Mouse (Mus musculus) heart, embryonic 11.5 days (tissue): ENCODE data around the gene Tubb3. TPM values are rescaled to one million over a fixed set of nuclear protein-coding genes. Genes with fewer than 3 reads are reported as not detected.

Source experiments
- ATAC-seq: fragments of 200-750 bp; cut with Nextera tagmentation; replicated peaks from 2 replicates; pipeline ENCODE4 v1.8.0; 2017; ENCODE audit warnings: moderate library complexity; ENCODE audit not compliant: insufficient number of reproducible peaks, low FRiP score, low TSS enrichment
- H3K27ac ChIP-seq: fragments of 300-500 bp; sonication (generic); 2 replicates; pipeline ENCODE4 v1.5.1; 2014; ENCODE audit warnings: mild to moderate bottlenecking, low read depth, low read length
- H3K27me3 ChIP-seq: fragments of 300-500 bp; sonication (generic); 2 replicates; pipeline ENCODE4 v1.6.1; 2014; ENCODE audit warnings: mild to moderate bottlenecking, low read length, mixed read lengths; ENCODE audit not compliant: control insufficient read depth, insufficient read depth
- H3K36me3 ChIP-seq: fragments of 300-500 bp; sonication (generic); 2 replicates; pipeline ENCODE4 v1.6.1; 2014; ENCODE audit warnings: mild to moderate bottlenecking, low read length, moderate library complexity, mixed read lengths; ENCODE audit not compliant: control insufficient read depth, insufficient read depth
- H3K4me1 ChIP-seq: fragments of 300-500 bp; sonication (generic); 2 replicates; pipeline ENCODE4 v1.6.1; 2014; ENCODE audit warnings: low read length; ENCODE audit not compliant: control insufficient read depth, insufficient read depth
- H3K4me2 ChIP-seq: fragments of 300-500 bp; sonication (generic); 2 replicates; pipeline ENCODE4 v1.6.1; 2014; ENCODE audit warnings: mild to moderate bottlenecking, moderate library complexity
- H3K4me3 ChIP-seq: fragments of 300-500 bp; sonication (generic); 2 replicates; pipeline ENCODE4 v1.5.1; 2014; ENCODE audit warnings: low read depth, low read length
- H3K9ac ChIP-seq: fragments of 300-500 bp; sonication (generic); 2 replicates; pipeline ENCODE4 v1.6.1; 2014; ENCODE audit warnings: mild to moderate bottlenecking, low read depth, low read length, moderate library complexity
- H3K9me3 ChIP-seq: fragments of 300-500 bp; sonication (generic); replicated peaks from 2 replicates; pipeline ENCODE4 v1.6.1; 2016; ENCODE audit warnings: low read length; ENCODE audit not compliant: control insufficient read depth
- WGBS: fragments of 180-500 bp; shearing (Covaris S2); extraction: QIAGEN DNeasy Blood & Tissue Kit; methylation state at CpG from one replicate; pipeline ENCODE4 v1.1.7; 2014; ENCODE audit not compliant: insufficient replicate concordance; 5-methylcytosine and 5-hydroxymethylcytosine counted together
- polyA plus RNA-seq: library from polyadenylated mRNA; unstranded; fragments of >200 nt; fragmentation: Nextera tagmentation; extraction: Ambion mirVana; gene quantifications from 2 replicates; pipeline ENCODE4 v1.2.1, GENCODE M21; 2014

Tubb3 gene
- 13.6 and 13.8 TPM in 2 replicates for polyA plus RNA-seq

DNA sequence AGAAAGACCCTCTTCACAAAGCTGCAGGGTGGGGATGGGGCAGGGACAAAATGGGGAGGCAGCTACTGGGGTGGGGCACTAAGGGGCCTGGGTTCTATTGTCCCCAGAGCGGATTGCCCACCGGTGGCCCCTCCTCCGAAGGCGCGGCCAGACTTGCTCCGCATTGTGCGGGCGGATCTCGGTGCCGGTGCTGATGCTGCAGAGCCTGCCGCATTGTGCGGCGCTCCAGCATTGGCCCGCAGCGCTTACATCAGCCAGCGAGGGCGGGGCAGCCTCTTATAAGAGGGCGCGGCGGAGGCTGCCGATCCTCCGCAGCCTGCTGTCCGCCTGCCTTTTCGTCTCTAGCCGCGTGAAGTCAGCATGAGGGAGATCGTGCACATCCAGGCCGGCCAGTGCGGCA is at the start of gene Tubb3:
TSS of gene Tubb3 (plus strand) at position 179 of the 400 bp plus-strand sequence.
- Histone ChIP-seq H3K9ac (no peak within 1 kb of the TSS), H3K27ac (no peak within 1 kb of the TSS)

DNA sequence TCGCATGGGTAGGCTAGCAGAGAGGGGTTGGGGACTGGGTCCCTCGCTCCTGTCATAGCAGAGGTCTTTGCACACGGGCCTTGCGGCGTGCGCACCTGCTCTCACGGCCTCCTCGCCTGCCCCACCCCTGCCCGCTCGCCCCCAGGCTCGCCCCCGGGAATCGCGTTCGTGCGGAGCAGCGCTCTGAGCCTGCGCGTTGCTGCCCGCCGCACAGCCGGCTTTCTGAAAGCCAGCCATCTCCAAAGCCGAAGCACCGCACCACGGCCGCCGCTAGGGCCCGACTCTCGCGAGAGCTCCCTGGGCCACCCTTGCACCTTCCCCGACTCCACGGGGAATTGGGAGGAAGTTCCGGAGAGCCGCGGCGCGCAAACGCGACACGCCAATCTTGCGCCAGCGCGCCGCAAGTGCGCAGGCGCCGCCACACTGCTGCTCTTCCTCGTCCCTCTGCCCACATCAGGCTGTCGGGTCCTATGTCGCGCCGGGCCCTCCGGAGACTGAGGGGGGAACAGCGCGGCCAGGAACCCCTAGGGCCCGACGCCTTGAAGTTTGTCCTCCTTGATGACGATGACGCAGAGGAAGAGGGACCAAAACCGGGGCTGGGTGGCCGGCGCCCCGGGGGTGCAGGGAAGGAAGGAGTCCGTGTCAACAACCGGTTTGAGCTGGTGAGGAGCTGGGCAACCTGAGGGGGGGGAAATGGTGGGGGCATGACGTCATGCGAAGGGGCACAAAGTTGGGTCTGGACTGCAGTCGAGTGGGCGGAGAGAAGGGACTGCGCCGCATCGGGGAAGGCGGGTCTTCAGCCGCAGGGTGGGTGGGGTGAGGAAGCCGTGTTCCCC is 37.6 kb upstream of the Tubb3 start, which contains the start of gene Tcf25:
TSS of gene Tcf25 (plus strand) at position 351 of the 836 bp plus-strand sequence.
- Histone ChIP-seq H3K36me3 (peaks cover 3% of the 10 kb centered on the region; the same call in 1 of the 2 replicates), H3K4me3 (peak within 1 kb of the TSS; percentile 64), H3K9me3 (no peaks in the 10 kb centered on the region), H3K9ac (peak within 1 kb of the TSS; percentile 78), H3K4me1 (peaks cover 15% of the 10 kb centered on the region), H3K27me3 (no peaks in the 10 kb centered on the region), H3K27ac (peak within 1 kb of the TSS; percentile 95), H3K4me2 (peak within 1 kb of the TSS; percentile 90)
- peak; percentile 86 for ATAC-seq
- under 1% methylated on average over 75 of the region's 75 CpGs for WGBS

More for the DNA sequence above, at the start of gene Tubb3:
- H3K4me1 ChIP-seq: peaks cover 34% of the 10 kb centered on the region
- WGBS: under 1% methylated on average over 29 of the region's 29 CpGs
- ATAC-seq: 0 out of 2 replicates have a peak, but pooled peaks have one; percentile 27
- no peaks in the 10 kb centered on the region for H3K36me3 ChIP-seq
- H3K4me3 ChIP-seq: peak within 1 kb of the TSS; percentile 37
- peaks cover 48% of the 10 kb centered on the region for H3K27me3 ChIP-seq
- H3K4me2 ChIP-seq: peak within 1 kb of the TSS; percentile 64
- H3K9me3 ChIP-seq: no peaks in the 10 kb centered on the region

DNA sequence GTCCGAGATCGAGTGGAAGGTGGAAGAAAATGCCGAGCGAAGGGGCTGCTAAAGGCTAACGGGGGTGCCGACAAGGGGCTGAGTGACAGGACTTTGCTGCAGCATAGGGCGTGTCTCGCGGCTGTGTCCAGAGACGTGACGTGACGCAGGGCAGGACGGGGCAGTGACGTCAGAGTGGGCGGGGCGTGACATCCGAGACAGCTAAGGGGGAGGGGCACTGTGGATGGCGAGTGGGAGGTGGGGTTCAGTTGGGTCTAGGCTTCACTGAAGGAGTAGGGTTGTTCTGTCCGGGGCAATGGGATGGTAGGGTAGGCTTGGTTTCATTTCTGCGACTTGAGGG is 37.0 kb upstream of the Tubb3 start:
- Histone ChIP-seq H3K36me3 (peaks cover 3% of the 10 kb centered on the region; the same call in 1 of the 2 replicates), H3K9ac (peak overlapping the region; percentile 78), H3K9me3 (no peaks in the 10 kb centered on the region), H3K4me2 (peak overlapping the region; percentile 90), H3K4me1 (peaks cover 15% of the 10 kb centered on the region), H3K27ac (peak overlapping the region; percentile 95), H3K27me3 (no peaks in the 10 kb centered on the region), H3K4me3 (peak overlapping the region; percentile 64)
- under 1% methylated on average over 19 of the region's 20 CpGs for WGBS
- ATAC-seq: peak; percentile 85

DNA sequence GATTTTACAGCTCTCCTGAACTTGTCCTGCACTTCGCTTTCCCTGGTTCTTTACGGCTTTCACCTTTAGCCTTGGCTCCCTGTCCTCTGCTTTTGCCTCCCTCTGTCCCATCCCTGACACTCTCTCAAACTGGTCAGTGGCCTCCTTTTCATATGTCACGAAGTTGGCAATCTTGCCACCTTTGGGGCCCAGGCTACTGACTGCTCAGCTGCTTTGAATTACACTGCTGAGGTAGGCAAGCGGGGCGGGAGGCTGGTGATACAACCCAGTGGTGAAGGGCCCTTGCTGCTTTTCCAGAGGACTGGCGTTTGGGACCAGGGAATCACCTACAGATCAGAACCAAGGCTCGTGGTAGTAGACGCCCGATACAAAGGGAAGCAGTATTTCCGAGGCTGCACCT is 35.5 kb upstream of the Tubb3 start:
- Histone ChIP-seq H3K9ac (no peak overlapping the region), H3K27me3 (no peaks in the 10 kb centered on the region), H3K9me3 (no peaks in the 10 kb centered on the region), H3K4me2 (no peak overlapping the region), H3K4me3 (no peak overlapping the region), H3K4me1 (peaks cover 15% of the 10 kb centered on the region), H3K27ac (no peak overlapping the region), H3K36me3 (peaks cover 3% of the 10 kb centered on the region; the same call in 1 of the 2 replicates)
- WGBS: 85% methylated on average over 10 of the region's 10 CpGs
- ATAC-seq: no peak

DNA sequence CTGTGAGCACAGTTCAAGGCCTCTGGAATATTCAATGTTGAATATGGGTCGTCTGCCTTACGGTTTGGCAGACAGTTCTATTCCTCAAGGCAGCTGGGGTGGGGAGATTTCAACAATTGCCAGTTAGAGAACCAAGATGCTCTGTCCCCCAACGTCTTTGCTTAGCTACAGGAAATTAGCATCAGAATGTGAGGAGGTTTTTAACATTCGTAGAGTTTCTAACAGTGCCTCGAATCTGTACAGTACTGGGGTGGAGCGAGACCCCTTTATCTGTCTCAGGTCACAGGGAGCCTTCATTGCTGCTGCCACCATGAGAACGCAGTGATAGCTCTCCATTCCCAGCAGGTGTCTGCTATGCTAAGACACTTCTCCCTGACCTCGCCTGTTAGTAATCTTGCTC is 35.1 kb upstream of the Tubb3 start:
- Histone ChIP-seq H3K27me3 (no peaks in the 10 kb centered on the region), H3K4me1 (peaks cover 15% of the 10 kb centered on the region), H3K36me3 (peaks cover 3% of the 10 kb centered on the region; the same call in 1 of the 2 replicates), H3K9ac (no peak overlapping the region), H3K4me2 (no peak overlapping the region), H3K4me3 (no peak overlapping the region), H3K27ac (no peak overlapping the region), H3K9me3 (no peaks in the 10 kb centered on the region)
- ATAC-seq: no peak
- WGBS: 73% methylated on average over 8 of the region's 8 CpGs

DNA sequence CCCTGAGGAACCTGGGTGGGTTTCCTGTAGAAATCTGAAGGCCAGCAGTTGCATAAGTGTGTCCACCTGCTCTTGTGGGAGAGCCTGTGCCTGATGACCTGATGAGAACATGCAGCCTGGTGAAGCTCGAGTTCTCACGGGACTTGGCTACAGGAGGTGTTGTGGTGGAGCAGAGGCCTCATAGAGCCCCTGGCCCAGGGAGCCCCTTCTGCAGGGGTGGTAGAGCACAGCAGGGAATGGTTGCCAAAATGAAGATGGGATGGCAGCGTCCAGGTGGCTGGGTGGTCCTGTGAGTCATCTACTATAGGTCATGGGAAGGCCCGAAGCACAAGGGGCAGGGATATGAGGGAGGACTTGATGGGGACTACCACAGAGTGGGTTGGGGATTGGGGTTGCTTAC is 29.5 kb upstream of the Tubb3 start:
- H3K4me1 ChIP-seq: no peaks in the 10 kb centered on the region
- 97% methylated on average over 4 of the region's 4 CpGs for WGBS
- H3K9me3 ChIP-seq: no peaks in the 10 kb centered on the region
- H3K4me2 ChIP-seq: no peak overlapping the region
- ATAC-seq: no peak
- no peak overlapping the region for H3K9ac ChIP-seq
- H3K27ac ChIP-seq: no peak overlapping the region
- H3K27me3 ChIP-seq: no peaks in the 10 kb centered on the region
- peaks cover 29% of the 10 kb centered on the region for H3K36me3 ChIP-seq
- no peak overlapping the region for H3K4me3 ChIP-seq

DNA sequence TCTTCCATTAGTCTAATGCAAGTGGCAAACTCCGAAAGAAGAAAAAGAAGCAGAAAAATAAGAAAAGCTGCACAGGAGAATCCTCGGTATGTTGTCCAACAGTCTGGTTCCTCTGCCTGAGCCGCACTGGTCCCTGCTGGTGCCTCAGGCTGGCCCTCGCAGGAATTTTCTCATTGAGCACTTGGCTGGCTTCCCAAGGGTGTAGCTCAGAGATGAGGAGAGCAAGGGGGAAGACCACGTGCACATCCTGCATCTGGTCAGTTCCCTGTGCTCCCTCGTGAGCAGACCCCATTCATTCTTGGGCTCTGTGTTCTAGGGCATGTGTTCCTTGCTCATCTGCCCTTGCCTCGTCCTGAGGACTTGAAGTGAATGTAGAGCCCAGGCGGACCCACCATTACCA is 28.7 kb upstream of the Tubb3 start:
- Histone ChIP-seq H3K4me1 (no peaks in the 10 kb centered on the region), H3K4me3 (no peak overlapping the region), H3K9ac (no peak overlapping the region), H3K27ac (no peak overlapping the region), H3K27me3 (no peaks in the 10 kb centered on the region), H3K4me2 (no peak overlapping the region), H3K36me3 (peaks cover 29% of the 10 kb centered on the region), H3K9me3 (no peaks in the 10 kb centered on the region)
- WGBS: 86% methylated on average over 8 of the region's 8 CpGs
- ATAC-seq: no peak

DNA sequence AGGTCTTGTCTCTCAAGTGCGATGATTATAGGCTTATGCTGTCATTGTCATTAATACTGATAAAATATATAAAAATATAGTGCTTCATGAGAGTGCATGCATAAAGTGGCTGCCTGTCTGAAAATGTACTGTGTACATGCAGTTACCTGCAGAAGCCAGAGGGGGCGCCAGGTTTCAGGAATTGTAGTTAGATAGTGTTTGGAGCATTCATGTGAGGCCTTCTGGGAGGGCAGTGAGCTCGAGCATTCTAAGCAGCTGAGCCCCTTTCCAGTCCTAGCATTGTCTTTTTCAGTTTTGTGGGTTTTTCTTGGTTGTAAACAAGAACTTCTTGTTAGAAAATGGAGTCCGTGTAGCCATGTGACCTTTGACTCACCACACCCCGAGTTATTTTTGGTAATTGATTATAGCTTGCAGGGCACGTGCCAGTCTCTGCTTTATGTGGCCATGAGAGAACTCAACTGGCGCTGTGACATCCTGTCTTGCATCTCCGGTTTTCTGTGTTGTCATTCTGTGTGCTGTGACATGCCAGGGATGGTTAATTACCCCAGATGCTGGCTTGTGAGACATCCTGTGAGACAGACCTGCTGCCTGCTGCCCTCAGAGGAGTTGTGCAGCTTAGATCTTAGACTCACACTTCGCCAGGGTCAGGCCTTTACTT is 26.2 kb upstream of the Tubb3 start:
- Histone ChIP-seq H3K9ac (no peak overlapping the region), H3K36me3 (peaks cover 38% of the 10 kb centered on the region), H3K9me3 (no peaks in the 10 kb centered on the region), H3K4me2 (no peak overlapping the region), H3K27me3 (no peaks in the 10 kb centered on the region), H3K4me3 (no peak overlapping the region), H3K27ac (no peak overlapping the region), H3K4me1 (no peaks in the 10 kb centered on the region)
- 69% methylated on average over 9 of the region's 9 CpGs for WGBS
- no peak for ATAC-seq
